Mouse (Mus musculus) lung, adult 2 months (tissue): ENCODE measurements around the gene E2f8.

ENCODE experiments used
- CTCF ChIP-seq: fragments of 200-500 bp; IDR thresholded peaks from 2 replicates; pipeline ENCODE4 v1.5.1; 2011; ENCODE audit warnings: mild to moderate bottlenecking, low read length, control low read depth; ENCODE audit not compliant: insufficient read depth
- POLR2A ChIP-seq: fragments of 200-500 bp; IDR thresholded peaks from 2 replicates; pipeline ENCODE4 v1.6.1; 2011; ENCODE audit warnings: low read depth, mild to moderate bottlenecking, control low read depth, low read length, borderline replicate concordance; ENCODE audit errors: extremely low read depth

- no peak for TF ChIP-seq CTCF
- no peak for TF ChIP-seq POLR2A
Observed at GRCm38 (mm10) chr7:48836949-48837348, 44.4 kb downstream of the E2f8 start.
